Mouse (Mus musculus) heart, embryonic 13.5 days (tissue): ENCODE results near the gene Col4a1. TPM values are rescaled to one million over a fixed set of nuclear protein-coding genes. Genes with fewer than 3 reads are reported as not detected.

Experiments used
- ATAC-seq: fragments of 200-750 bp; cut with Nextera tagmentation; 2 replicates; pipeline ENCODE4 v1.8.0; 2017; ENCODE audit warnings: moderate TSS enrichment; ENCODE audit not compliant: insufficient number of reproducible peaks, low FRiP score, low TSS enrichment; ENCODE audit errors: extremely low read depth
- H3K27ac ChIP-seq: fragments of 300-500 bp; sonication (generic); replicated peaks from 2 replicates; pipeline ENCODE4 v1.5.1; 2015; ENCODE audit warnings: moderate library complexity, mild to moderate bottlenecking, inconsistent platforms
- H3K27me3 ChIP-seq: fragments of 300-500 bp; sonication (generic); replicated peaks from 2 replicates; pipeline ENCODE4 v1.6.1; 2015; ENCODE audit warnings: mild to moderate bottlenecking, inconsistent platforms
- H3K36me3 ChIP-seq: fragments of 300-500 bp; sonication (generic); 2 replicates; pipeline ENCODE4 v1.6.1; 2015; ENCODE audit warnings: mild to moderate bottlenecking, inconsistent platforms
- H3K4me1 ChIP-seq: fragments of 300-500 bp; sonication (generic); 2 replicates; pipeline ENCODE4 v1.6.1; 2015; ENCODE audit warnings: inconsistent platforms
- H3K4me2 ChIP-seq: fragments of 300-500 bp; sonication (generic); 2 replicates; pipeline ENCODE4 v1.6.1; 2015; ENCODE audit warnings: inconsistent platforms, mild to moderate bottlenecking, moderate library complexity
- H3K4me3 ChIP-seq: fragments of 300-500 bp; sonication (generic); 2 replicates; pipeline ENCODE4 v1.5.1; 2015; ENCODE audit warnings: moderate library complexity, mild to moderate bottlenecking, inconsistent platforms
- H3K9ac ChIP-seq: fragments of 300-500 bp; sonication (generic); 2 replicates; pipeline ENCODE4 v1.6.1; 2015; ENCODE audit warnings: inconsistent platforms, mild to moderate bottlenecking, moderate library complexity
- H3K9me3 ChIP-seq: fragments of 300-500 bp; sonication (generic); 2 replicates; pipeline ENCODE4 v1.6.1; 2016; ENCODE audit warnings: inconsistent platforms
- WGBS: fragments of 180-500 bp; shearing (Covaris S2); methylation state at CpG from one replicate; pipeline ENCODE4 v1.1.7; 2015; ENCODE audit warnings: mixed read lengths; 5-methylcytosine and 5-hydroxymethylcytosine counted together
- polyA plus RNA-seq: library from polyadenylated mRNA; unstranded; fragments of >200 nt; fragmentation: Nextera tagmentation; extraction: Ambion mirVana; gene quantifications from 2 replicates; pipeline ENCODE4 v1.2.1, GENCODE M21; 2015

Gene Col4a1
- polyA plus RNA-seq, 1 experiment from 2014 or later, result 164 TPM

GRCm38 (mm10) chr8:11346225-11346624 is 33.6 kb upstream of the Col4a1 start:
- Histone ChIP-seq H3K4me1 (peaks cover 86% of the 10 kb centered on the region), H3K27me3 (no peaks in the 10 kb centered on the region), H3K27ac (no peak overlapping the region), H3K36me3 (peaks cover 6% of the 10 kb centered on the region; the same call in 1 of the 2 replicates), H3K9ac (no peak overlapping the region), H3K4me2 (no peak overlapping the region), H3K4me3 (no peak overlapping the region), H3K9me3 (no peaks in the 10 kb centered on the region)
- no peak for ATAC-seq
- whole genome bisulfite sequencing, result 76% methylated on average over 10 of the region's 10 CpGs

GRCm38 (mm10) chr8:11344459-11344858 is 31.8 kb upstream of the Col4a1 start:
- Histone ChIP-seq H3K9me3 (no peaks in the 10 kb centered on the region), H3K4me2 (no peak overlapping the region), H3K4me1 (peaks cover 86% of the 10 kb centered on the region), H3K9ac (no peak overlapping the region), H3K36me3 (peaks cover 6% of the 10 kb centered on the region; the same call in 1 of the 2 replicates), H3K4me3 (no peak overlapping the region), H3K27me3 (no peaks in the 10 kb centered on the region), H3K27ac (no peak overlapping the region)
- ATAC-seq, result no peak
- WGBS, result 50% methylated on average over 9 of the region's 9 CpGs

- 52% methylated on average over 3 of the region's 3 CpGs for WGBS
- H3K9ac ChIP-seq, result no peak overlapping the region
- H3K27me3 ChIP-seq, result no peaks in the 10 kb centered on the region
- peak overlapping the region; percentile 65 for H3K27ac ChIP-seq
- no peak overlapping the region for H3K4me3 ChIP-seq
- H3K36me3 ChIP-seq, result peaks cover 6% of the 10 kb centered on the region; the same call in 1 of the 2 replicates
- no peaks in the 10 kb centered on the region for H3K9me3 ChIP-seq
- no peak for ATAC-seq
- peaks cover 81% of the 10 kb centered on the region for H3K4me1 ChIP-seq
- no peak overlapping the region for H3K4me2 ChIP-seq
Measured at GRCm38 (mm10) chr8:11341111-11341566, 28.5 kb upstream of the Col4a1 start.

GRCm38 (mm10) chr8:11340310-11341110 is 27.9 kb upstream of the Col4a1 start:
- H3K4me2 ChIP-seq, result peak overlapping the region; percentile 2; the same call in 1 of the 2 replicates
- WGBS, result 36% methylated on average over 12 of the region's 12 CpGs
- H3K4me1 ChIP-seq, result peaks cover 86% of the 10 kb centered on the region
- ATAC-seq, result peak; percentile 47; the same call in 1 of the 2 replicates
- H3K27ac ChIP-seq, result peak overlapping the region; percentile 65
- peaks cover under 1% of the 10 kb centered on the region; the same call in 1 of the 2 replicates for H3K36me3 ChIP-seq
- no peak overlapping the region for H3K4me3 ChIP-seq
- no peaks in the 10 kb centered on the region for H3K27me3 ChIP-seq
- peak overlapping the region; percentile 50 for H3K9ac ChIP-seq
- H3K9me3 ChIP-seq, result no peaks in the 10 kb centered on the region

- no peak overlapping the region for H3K9ac ChIP-seq
- H3K27me3 ChIP-seq, result no peaks in the 10 kb centered on the region
- H3K27ac ChIP-seq, result no peak overlapping the region
- no peak for ATAC-seq
- WGBS, result 74% methylated on average over 9 of the region's 9 CpGs
- no peak overlapping the region for H3K4me2 ChIP-seq
- H3K4me3 ChIP-seq, result no peak overlapping the region
- no peaks in the 10 kb centered on the region for H3K9me3 ChIP-seq
- H3K36me3 ChIP-seq, result no peaks in the 10 kb centered on the region
- peaks cover 91% of the 10 kb centered on the region for H3K4me1 ChIP-seq
Measured at GRCm38 (mm10) chr8:11338507-11338906, 25.9 kb upstream of the Col4a1 start.

GRCm38 (mm10) chr8:11337642-11338041 is 25.0 kb upstream of the Col4a1 start:
- Histone ChIP-seq H3K9me3 (no peaks in the 10 kb centered on the region), H3K36me3 (no peaks in the 10 kb centered on the region), H3K27me3 (no peaks in the 10 kb centered on the region), H3K4me2 (no peak overlapping the region), H3K4me1 (peaks cover 91% of the 10 kb centered on the region), H3K27ac (no peak overlapping the region), H3K9ac (no peak overlapping the region), H3K4me3 (no peak overlapping the region)
- no peak for ATAC-seq
- WGBS, result 83% methylated on average over 10 of the region's 10 CpGs

GRCm38 (mm10) chr8:11336346-11336745 is 23.7 kb upstream of the Col4a1 start:
- Histone ChIP-seq H3K4me1 (peaks cover 91% of the 10 kb centered on the region), H3K4me3 (no peak overlapping the region)

GRCm38 (mm10) chr8:11335238-11335637 is 22.6 kb upstream of the Col4a1 start:
- peak overlapping the region; percentile 83 for H3K27ac ChIP-seq
- no peak for ATAC-seq

More at GRCm38 (mm10) chr8:11336346-11336745, 23.7 kb upstream of the Col4a1 start:
- Histone ChIP-seq H3K27me3 (no peaks in the 10 kb centered on the region), H3K36me3 (no peaks in the 10 kb centered on the region), H3K9me3 (no peaks in the 10 kb centered on the region), H3K4me2 (no peak overlapping the region), H3K9ac (no peak overlapping the region), H3K27ac (no peak overlapping the region)
- no peak for ATAC-seq
- 86% methylated on average over 5 of the region's 5 CpGs for WGBS

GRCm38 (mm10) chr8:11334493-11334892 is 21.9 kb upstream of the Col4a1 start:
- Histone ChIP-seq H3K4me3 (no peak overlapping the region), H3K27me3 (no peaks in the 10 kb centered on the region), H3K4me1 (peaks cover 90% of the 10 kb centered on the region), H3K9me3 (no peaks in the 10 kb centered on the region), H3K4me2 (peak overlapping the region; percentile 46), H3K36me3 (no peaks in the 10 kb centered on the region), H3K27ac (peak overlapping the region; percentile 83), H3K9ac (peak overlapping the region; percentile 38)
- WGBS, result 11% methylated on average over 3 of the region's 3 CpGs
- 0 out of 2 replicates have a peak, but pooled peaks have one; percentile 19 for ATAC-seq

More at GRCm38 (mm10) chr8:11335238-11335637, 22.6 kb upstream of the Col4a1 start:
- Histone ChIP-seq H3K4me3 (no peak overlapping the region), H3K27me3 (no peaks in the 10 kb centered on the region), H3K4me2 (0 out of 2 replicates have a peak overlapping the region, but pooled peaks have one; percentile 46), H3K36me3 (no peaks in the 10 kb centered on the region), H3K4me1 (peaks cover 91% of the 10 kb centered on the region), H3K9ac (no peak overlapping the region), H3K9me3 (no peaks in the 10 kb centered on the region)
- 62% methylated on average over 4 of the region's 4 CpGs for WGBS

- Histone ChIP-seq H3K9ac (peak overlapping the region; percentile 38; the same call in 1 of the 2 replicates), H3K4me3 (no peak overlapping the region), H3K27me3 (no peaks in the 10 kb centered on the region), H3K4me1 (peaks cover 90% of the 10 kb centered on the region), H3K4me2 (peak overlapping the region; percentile 46), H3K9me3 (no peaks in the 10 kb centered on the region), H3K27ac (peak overlapping the region; percentile 83), H3K36me3 (no peaks in the 10 kb centered on the region)
- 61% methylated on average over 6 of the region's 6 CpGs for WGBS
- ATAC-seq, result no peak
Measured at GRCm38 (mm10) chr8:11333746-11334145, 21.1 kb upstream of the Col4a1 start.

- Histone ChIP-seq H3K4me3 (no peak overlapping the region), H3K36me3 (no peaks in the 10 kb centered on the region), H3K9ac (peak overlapping the region; percentile 55; the same call in 1 of the 2 replicates), H3K27me3 (no peaks in the 10 kb centered on the region), H3K4me1 (peaks cover 98% of the 10 kb centered on the region), H3K9me3 (no peaks in the 10 kb centered on the region), H3K4me2 (peak overlapping the region; percentile 38), H3K27ac (peak overlapping the region; percentile 90)
- WGBS, result 20% methylated on average over 4 of the region's 4 CpGs
- no peak for ATAC-seq
Measured at GRCm38 (mm10) chr8:11331561-11331960, 18.9 kb upstream of the Col4a1 start.
